Mouse (Mus musculus) ES-E14 (cell line): ENCODE results near the gene Scfd2.

Experiments used
- HCFC1 ChIP-seq: IDR thresholded peaks from 2 replicates; pipeline ENCODE4 v1.6.1; 2012; ENCODE audit warnings: low read length, inconsistent platforms, borderline replicate concordance; ENCODE audit not compliant: insufficient read depth
- ZC3H11A ChIP-seq: IDR thresholded peaks from 2 replicates; pipeline ENCODE4 v1.6.1; 2012; ENCODE audit warnings: low read depth, mild to moderate bottlenecking, inconsistent platforms, low read length, borderline replicate concordance

GRCm38 (mm10) chr5:74420615-74421132 is 110.9 kb downstream of the Scfd2 start:
- no peak for TF ChIP-seq ZC3H11A
- no peak for TF ChIP-seq HCFC1
